Mouse (Mus musculus) heart, adult 11 months (tissue): Measurements from ENCODE around the gene Thap2.

Source experiments
- DNase-seq: peaks from one replicate; pipeline ENCODE4 v3.0.0; 2022

The Thap2 gene

DNA sequence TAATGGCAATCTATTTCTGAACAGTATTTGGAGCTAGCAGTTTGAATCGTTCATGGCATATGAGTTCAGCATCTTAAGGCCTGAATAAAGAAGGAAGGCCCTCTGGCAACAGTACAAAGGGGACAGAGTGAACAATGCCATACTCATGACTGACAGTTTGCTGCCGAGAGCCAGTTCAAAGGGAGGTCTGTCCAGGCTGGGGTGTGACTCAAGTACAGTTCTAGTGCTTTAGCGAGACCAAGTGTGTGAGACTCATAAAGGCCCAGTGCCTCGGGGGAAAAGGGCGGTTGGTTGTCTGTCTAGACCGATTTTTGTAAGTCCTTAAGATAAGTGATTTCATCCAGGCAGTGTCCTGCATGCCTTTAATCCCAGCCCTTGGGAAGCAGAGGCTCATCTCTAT is 29.7 kb downstream of the Thap2 start:
- DNase-seq: no peak

DNA sequence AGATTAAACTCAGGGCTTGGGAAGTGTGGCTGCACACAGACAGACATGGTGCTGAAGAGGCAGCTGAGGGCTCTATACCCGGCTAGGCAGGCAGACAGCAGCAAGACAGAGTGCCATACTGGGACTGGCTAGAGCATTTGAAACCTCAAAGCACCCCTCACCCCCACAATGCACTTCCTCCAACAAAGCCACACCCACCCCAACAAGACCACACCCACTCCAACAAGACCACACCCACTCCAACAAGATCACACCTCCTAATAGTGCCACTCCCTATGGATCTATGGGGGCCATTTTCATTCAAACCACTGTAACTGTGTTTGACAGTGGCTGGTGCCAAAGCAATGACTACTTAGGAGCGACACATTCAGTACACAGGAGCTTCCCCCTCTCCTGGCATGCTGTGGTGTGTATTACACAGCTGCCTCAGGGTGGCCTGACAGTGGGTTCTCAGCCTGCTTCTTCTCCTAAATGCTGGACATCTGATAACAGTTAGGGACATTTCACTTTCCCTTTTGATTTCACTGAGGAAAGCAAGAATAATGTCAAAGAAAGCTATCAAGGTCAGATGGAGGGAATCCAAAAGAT is 33.3 kb downstream of the Thap2 start:
- no peak for DNase-seq

DNA sequence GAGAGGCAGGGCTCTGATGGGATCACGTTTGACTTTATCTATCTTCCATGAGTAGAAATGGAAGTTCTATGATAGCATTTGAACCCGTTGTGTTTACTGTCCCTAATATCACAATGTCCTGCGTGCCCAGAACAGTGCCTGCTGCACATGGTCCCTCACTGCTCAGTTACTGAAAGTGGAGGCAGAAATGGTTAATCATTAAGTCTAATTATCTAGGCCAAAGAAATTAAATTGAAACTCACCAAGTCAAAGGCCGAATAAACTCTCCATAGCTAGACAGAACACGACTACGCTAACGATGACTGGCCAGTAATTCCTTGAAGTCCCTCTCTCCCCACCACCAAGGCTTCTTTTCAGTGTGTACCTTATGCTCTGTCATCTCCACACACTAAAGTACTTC is 34.7 kb downstream of the Thap2 start:
- no peak for DNase-seq

DNA sequence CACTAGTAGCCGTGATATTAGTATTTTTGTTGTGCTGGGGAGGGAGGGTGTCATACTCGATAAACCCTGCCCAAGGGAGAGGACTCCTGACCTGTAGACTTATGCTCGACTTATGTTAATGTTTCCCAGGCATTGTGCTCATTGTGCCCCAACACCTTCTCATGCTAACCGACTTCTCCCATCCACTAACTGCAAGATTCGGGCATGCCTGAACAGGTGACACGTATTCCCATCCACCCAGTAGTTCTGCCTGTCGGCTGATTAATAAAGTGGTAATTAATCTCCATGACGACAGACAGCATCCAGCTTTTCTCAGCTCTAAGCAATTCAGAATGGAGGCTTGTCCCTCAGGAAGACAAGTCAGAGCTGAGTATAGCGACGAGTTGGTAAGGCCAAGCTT is 35.2 kb downstream of the Thap2 start:
- DNase-seq: no peak

DNA sequence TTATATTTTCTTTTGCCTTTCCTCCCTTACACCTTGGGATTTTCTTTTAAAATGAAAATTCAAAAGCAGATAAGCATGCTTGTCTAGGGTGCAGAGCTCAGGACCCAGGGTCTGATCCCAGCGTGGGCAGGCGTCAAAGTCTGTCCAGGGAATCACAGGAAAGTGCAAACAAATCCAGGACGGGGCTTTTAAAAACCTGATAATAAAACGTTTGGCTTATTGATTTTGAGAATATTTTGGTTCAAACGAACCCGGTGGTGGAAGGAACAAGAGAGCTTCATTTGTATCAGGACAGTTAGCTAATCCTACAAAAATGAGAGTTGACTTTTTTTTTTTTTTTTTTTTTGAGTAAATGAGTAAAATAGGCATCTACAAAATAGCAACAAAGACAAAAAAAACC is 36.1 kb downstream of the Thap2 start:
- DNase-seq: peak; percentile 37

DNA sequence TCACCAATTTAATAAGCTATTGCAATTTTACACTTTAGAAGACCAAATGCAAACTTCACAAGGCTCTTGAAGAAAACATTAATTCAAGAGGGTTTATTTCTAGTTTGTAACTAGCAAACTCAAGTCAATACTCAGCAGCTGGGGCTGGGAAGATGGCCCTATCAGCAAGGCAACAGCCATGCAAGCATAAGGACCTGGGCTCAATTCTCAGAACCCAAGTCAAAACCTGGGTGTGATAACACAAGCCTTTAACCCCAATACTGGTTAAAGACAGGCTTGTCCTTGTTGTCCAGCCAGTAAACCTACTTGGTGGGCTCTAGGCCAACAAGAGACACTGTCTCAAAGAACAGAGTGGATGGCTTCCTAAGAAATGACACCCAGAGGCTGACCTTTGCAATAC is 37.8 kb downstream of the Thap2 start:
- DNase-seq: peak; percentile 53

DNA sequence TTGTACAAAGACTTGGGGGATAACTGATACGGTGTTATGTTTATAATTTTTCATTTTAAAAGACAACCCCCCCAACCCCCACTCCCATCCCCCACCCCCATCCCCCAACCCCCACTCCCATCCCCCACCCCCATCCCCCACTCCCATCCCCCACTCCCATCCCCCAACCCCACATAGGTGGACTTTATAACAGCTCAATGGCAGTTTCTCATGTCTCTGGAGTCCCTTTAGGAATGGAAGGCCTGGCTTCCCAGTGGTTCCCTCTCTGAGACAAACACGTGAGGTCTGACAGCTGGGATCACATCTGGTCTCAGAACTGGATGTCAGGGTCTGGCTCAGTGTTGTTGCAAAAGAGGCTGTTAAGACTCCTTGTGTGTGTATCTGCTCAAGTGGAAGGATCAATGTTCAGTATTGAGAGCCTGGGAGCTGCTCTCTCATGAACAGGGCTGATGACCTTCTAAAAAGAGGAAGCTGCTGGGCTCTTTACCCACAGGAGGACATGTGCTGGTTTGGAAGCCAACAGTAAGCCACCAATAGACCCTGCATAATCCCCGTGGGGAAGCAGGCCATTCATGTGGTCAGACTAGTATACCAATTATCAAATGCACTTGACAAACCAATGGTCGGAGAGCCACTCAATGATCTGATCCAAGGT is 41.3 kb downstream of the Thap2 start:
- DNase-seq: peak; percentile 88

DNA sequence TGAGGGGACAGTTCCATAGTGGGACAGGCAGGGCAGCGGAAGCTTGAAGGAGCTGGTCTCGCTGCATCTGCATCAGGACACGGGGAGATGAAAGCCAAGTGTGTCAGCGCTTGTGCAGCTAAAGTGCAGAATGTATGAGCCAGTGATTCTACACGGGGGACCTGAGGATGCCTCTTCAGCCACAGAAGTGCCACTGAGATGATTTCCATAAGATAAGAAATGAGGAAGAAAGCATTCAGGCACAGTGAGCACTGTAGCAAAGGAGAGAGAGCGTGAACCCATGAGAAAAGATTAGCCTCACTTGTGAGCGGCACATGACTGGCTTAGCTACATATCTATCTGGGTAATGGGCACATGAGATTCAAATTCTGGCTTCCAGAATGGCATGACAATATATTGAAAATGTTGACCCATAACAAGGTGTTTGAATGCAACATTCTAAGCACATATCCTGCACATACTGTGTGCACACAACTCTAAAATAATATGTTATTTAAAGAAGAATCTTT is 44.4 kb downstream of the Thap2 start:
- DNase-seq: peak; percentile 72

DNA sequence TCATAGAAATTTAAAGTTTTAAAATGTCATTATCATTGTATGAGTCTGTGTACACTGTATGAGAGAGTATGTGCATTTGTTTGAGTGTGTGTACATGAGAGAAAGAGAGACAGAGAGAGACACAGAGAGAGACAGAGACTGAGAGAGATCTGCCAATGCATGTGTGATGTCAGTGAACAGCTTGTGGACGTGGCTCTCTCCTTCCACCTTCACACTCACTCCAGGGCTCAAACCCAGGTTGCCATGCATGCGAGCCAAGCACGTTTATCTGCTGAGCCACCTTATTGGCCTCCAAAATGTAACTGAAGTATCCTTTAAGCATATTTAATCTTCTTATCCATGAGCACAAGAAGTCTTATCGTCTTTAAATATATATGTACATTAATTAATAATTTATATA is 47.3 kb downstream of the Thap2 start:
- peak; percentile 55 for DNase-seq

DNA sequence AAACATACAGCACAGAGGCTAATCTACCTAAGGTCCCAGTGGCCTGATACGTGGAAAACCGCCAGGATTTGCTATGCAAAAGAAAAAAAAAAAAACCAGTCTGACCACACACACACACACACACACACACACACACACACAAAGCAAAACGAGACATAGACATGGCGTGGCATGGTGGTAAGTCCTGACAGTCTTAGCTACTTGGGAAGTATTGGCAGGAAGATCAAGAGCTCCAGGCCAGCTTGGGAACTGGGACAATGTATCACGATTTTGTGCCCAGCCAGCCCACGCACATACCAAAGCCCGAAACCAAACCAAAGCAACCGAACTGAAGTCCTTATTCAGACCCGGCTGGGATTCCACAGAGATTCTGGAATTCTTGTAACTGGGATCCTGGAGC is 50.7 kb downstream of the Thap2 start:
- DNase-seq: peak; percentile 83

DNA sequence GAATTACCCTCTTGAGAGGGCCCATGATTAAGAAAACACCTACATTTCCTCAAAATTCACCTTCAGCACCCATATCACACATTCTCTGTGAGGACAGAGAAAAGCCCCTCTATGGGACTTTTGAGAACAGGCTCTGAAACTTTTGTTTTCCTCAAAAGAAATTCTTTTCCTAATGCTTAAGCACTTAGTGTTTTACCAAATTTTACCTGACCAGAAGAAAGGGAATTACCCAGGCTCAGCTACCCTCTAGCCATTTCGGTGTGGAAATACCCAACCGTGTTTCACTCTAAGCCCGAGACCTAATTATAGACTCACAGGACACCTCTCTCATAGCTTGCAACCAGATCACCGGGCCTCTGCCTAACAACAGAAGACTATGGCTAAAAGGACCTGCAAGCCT is 51.2 kb downstream of the Thap2 start:
- no peak for DNase-seq

DNA sequence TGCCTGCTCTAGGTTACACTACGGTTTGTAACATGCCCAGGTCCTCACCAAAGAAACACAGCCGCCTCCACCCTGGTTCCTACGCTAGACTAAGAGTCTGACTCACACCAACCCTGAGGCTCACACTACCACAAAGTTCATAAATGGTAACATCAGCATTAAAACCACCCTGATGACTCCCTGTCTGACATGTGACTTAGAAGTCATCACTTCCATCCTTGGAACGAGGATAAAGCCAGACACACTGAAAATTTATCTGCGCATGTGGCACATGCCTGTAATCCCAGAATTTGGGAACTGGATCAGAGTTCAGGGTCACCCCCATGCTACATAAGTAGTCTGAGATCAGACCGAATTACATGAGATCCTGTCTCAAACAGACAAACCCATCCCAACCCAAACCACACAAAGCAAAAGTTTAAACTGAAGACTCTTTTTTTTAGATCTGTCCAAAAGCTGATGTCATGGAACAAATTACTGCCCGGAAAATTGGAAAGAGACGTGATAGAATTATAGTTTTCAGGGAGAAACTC is 51.8 kb downstream of the Thap2 start:
- DNase-seq: peak; percentile 95

DNA sequence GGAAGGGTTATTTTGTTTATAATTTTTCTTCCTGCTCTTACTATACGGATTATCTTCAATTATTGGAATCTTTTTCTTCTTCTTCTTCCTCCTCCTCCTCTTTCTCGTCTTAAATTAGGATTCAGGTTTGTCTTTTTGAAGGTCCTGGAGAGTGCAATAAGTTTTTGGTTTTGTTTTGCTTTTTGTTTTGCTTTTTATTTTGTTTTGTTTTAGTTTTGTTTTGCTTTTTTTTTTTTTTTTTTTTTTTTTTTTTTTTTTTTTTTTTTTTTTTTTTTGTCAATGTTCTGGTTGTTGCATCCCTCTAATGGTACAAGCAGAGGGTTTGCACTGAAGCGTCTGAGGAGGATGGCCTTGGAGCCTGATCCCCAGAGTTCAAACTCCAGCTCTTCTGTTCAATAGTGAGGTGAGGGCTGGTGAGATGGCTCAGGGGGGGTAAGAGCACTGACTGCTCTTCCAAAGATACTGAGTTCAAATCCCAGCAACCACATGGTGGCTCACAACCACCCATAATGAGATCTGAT is 55.2 kb downstream of the Thap2 start:
- no peak for DNase-seq

DNA sequence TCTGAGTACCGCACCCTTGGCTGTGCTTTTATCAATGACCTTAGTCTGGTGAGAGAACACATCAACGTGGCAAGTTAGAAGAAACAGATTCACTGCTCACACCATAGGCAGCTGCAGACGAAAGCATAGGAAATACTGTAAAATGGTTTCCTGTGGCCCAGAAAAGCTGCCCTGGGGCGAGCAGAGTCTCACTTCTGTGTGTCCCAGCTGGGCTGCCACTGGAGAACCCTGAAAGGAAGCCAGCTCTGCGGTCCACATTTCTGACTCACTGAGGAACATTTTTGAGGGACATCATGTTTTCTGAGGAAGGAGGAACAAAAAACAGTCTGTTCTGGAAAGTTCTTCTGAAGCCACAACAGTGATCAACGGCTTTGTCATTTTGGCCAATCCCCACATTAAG is 55.7 kb downstream of the Thap2 start:
- peak; percentile 98 for DNase-seq

DNA sequence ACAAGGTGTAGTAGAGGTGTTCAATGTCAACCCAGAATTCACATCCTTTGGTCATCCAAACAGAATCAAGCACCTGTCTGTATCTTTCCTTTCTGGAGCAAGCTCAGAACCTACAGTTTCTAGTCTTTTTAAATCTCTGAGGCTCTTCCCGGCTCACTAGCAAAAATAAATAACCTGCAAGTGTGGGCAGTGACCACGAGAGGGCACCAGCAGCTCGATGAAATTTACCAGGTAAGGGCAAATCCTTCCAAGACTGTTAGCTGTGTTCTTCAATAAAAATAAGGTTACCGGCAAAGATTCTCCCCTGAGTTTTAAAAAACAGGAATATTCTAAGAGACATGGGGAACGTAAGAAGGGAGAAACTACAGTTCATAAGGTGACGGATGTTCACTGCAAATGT is 60.9 kb downstream of the Thap2 start:
- DNase-seq: peak; percentile 89

DNA sequence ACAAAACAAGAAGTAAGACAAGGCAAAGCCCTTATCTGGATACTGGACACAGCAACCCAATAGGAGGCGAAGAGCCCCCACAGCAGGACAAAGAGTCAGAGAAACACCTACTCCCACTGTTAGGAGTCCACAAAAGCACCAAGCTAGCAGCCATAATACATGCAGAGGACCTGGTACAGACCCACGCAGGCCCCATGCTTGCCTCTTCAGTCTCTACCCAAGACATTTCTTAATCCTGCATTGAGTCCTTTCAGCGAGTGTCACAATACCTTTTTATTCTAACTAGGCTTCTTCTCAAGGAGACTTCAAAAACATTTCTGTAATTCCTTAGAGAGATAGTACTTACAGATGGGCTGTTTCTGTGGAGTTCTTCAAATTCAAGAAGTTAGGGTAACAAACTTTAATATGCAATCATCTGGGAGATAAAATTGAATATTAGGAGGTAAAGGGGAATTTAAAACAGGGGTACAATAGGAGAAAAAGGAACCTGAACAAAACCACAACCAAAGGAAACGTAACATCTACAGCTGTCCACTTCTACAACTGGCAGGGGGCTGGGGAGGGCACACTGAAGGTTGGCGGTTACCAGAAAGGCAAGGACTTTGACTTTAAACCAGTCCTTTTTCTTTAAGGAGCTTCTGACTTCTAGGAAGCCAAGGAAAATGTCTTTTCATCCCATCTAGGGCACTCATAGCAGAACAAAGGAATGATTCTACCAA is 62.8 kb downstream of the Thap2 start:
- no peak for DNase-seq
